Mouse (Mus musculus) spleen, adult 2 months (tissue): ENCODE measurements around the gene Clptm1.

Experiments
- CTCF ChIP-seq: fragments of 200-500 bp; IDR thresholded peaks from 2 replicates; pipeline ENCODE4 v1.5.1; 2011; ENCODE audit warnings: mild to moderate bottlenecking, inconsistent platforms; ENCODE audit not compliant: insufficient read depth, insufficient read length, insufficient replicate concordance; ENCODE audit errors: extremely low read depth
- POLR2A ChIP-seq: fragments of 200-500 bp; IDR thresholded peaks from 2 replicates; pipeline ENCODE4 v1.6.1; 2011; ENCODE audit warnings: low read depth, low read length, inconsistent platforms

GRCm38 (mm10) chr7:19700299-19701068, 35.7 kb upstream of the Clptm1 start:
- TF ChIP-seq CTCF (no peak), POLR2A (no peak)
